Mouse (Mus musculus) MEL (cell line): ENCODE measurements at regions not wholly inside any gene's neighbourhood (a gene's known extent, or its start where the extent isn't known, plus 50 kb on each side); places are given as distances from the start of the nearest gene placed in this dataset.

Source experiments
- DNase-seq: peaks from one replicate; pipeline ENCODE4 v3.0.0; 2011; ENCODE audit warnings: low read depth, low spot score
- H3K27ac ChIP-seq: 2 replicates; pipeline ENCODE4 v1.5.1; 2012; ENCODE audit warnings: low read depth, mild to moderate bottlenecking, control low read depth, low read length, moderate library complexity; ENCODE audit not compliant: control insufficient read depth
- H3K27me3 ChIP-seq, 2 experiments: fragments of 150-350 bp in 1 of 2; sonication (generic) in 1 of 2; 2 replicates each; pipeline ENCODE4 v1.6.1; 2012; ENCODE audit warnings: low read length in 2 of 2, mild to moderate bottlenecking in 2 of 2, improper control_type of control experiment in 1 of 2, moderate library complexity in 1 of 2; ENCODE audit not compliant: insufficient read depth in 2 of 2, control insufficient read depth in 1 of 2
- H3K36me3 ChIP-seq, 2 experiments: 2 replicates each; pipeline ENCODE4 v1.6.1; 2012 to 2014; ENCODE audit warnings: low read length in 2 of 2, improper control_type of control experiment in 1 of 2, inconsistent platforms in 1 of 2, mild to moderate bottlenecking in 1 of 2; ENCODE audit not compliant: insufficient read depth in 2 of 2, control insufficient read depth in 1 of 2
- H3K4me1 ChIP-seq, 2 experiments: fragments of 150-350 bp in 1 of 2; sonication (generic) in 1 of 2; 2 replicates each; pipeline ENCODE4 v1.6.1; 2012; ENCODE audit warnings: low read length in 2 of 2, improper control_type of control experiment in 1 of 2, mild to moderate bottlenecking in 1 of 2; ENCODE audit not compliant: insufficient read depth in 2 of 2, control insufficient read depth in 1 of 2
- H3K4me3 ChIP-seq, 2 experiments: fragments of 150-350 bp in 1 of 2; sonication (generic) in 1 of 2; 2 replicates each; pipeline ENCODE4 v1.5.1; 2012; ENCODE audit warnings: low read depth in 2 of 2, low read length in 2 of 2, mild to moderate bottlenecking in 2 of 2, moderate library complexity in 2 of 2, control low read depth in 1 of 2, improper control_type of control experiment in 1 of 2; ENCODE audit not compliant: control insufficient read depth in 1 of 2, insufficient read depth in 1 of 2
- H3K79me2 ChIP-seq: 2 replicates; pipeline ENCODE4 v1.6.1; 2012; ENCODE audit warnings: mild to moderate bottlenecking, low read length, moderate library complexity; ENCODE audit not compliant: control insufficient read depth, poor library complexity, insufficient read depth
- H3K9ac ChIP-seq: 2 replicates; pipeline ENCODE4 v1.6.1; 2012; ENCODE audit warnings: low read depth, mild to moderate bottlenecking, control low read depth, low read length, moderate library complexity; ENCODE audit not compliant: control insufficient read depth, poor library complexity, severe bottlenecking
- H3K9me3 ChIP-seq: fragments of 150-350 bp; sonication (generic); replicated peaks from 2 replicates; pipeline ENCODE4 v1.6.1; 2012; ENCODE audit warnings: mild to moderate bottlenecking, low read length, improper control_type of control experiment, moderate library complexity; ENCODE audit not compliant: insufficient read depth
- CHD1 ChIP-seq: IDR thresholded peaks from 2 replicates; pipeline ENCODE4 v1.6.1; 2012; ENCODE audit warnings: low read depth, mild to moderate bottlenecking, inconsistent platforms, low read length, improper control_type of control experiment
- CHD2 ChIP-seq: IDR thresholded peaks from 2 replicates; pipeline ENCODE4 v1.6.1; 2011; ENCODE audit warnings: low read length, improper control_type of control experiment
- CTCF ChIP-seq, 3 experiments: IDR thresholded peaks in 2 of 3; conservative IDR thresholded peaks in 1 of 3; 2 replicates each; pipeline ENCODE4 v1.5.1; 2011 to 2012; ENCODE audit warnings: low read length in 3 of 3, low read depth in 2 of 3, mild to moderate bottlenecking in 2 of 3, improper control_type of control experiment in 1 of 3, inconsistent platforms in 1 of 3, mixed read lengths in 1 of 3, moderate library complexity in 1 of 3; ENCODE audit not compliant: control insufficient read depth in 1 of 3, insufficient read depth in 1 of 3, poor library complexity in 1 of 3, severe bottlenecking in 1 of 3
- ETS1 ChIP-seq: IDR thresholded peaks from 2 replicates; pipeline ENCODE4 v1.6.1; 2012; ENCODE audit warnings: low read depth, mild to moderate bottlenecking, inconsistent platforms, low read length, improper control_type of control experiment, moderate library complexity
- GATA1 ChIP-seq: IDR thresholded peaks from 2 replicates; pipeline ENCODE4 v1.6.1; 2011; ENCODE audit warnings: low read depth, low read length, improper control_type of control experiment
- JUND ChIP-seq: IDR thresholded peaks from 2 replicates; pipeline ENCODE4 v1.6.1; 2011; ENCODE audit warnings: low read depth, mild to moderate bottlenecking, improper control_type of control experiment, low read length
- MAFK ChIP-seq: IDR thresholded peaks from 2 replicates; pipeline ENCODE4 v1.6.1; 2011; ENCODE audit warnings: low read depth, mild to moderate bottlenecking, low read length, improper control_type of control experiment, borderline replicate concordance
- MYC ChIP-seq: IDR thresholded peaks from 2 replicates; pipeline ENCODE4 v1.6.1; 2011; ENCODE audit warnings: low read depth, mild to moderate bottlenecking, low read length, improper control_type of control experiment, moderate library complexity
- NRF1 ChIP-seq: IDR thresholded peaks from 2 replicates; pipeline ENCODE4 v1.6.1; 2014; ENCODE audit warnings: low read depth, mild to moderate bottlenecking, inconsistent platforms, low read length, improper control_type of control experiment, moderate library complexity; ENCODE audit not compliant: poor library complexity, insufficient read depth, severe bottlenecking
- POLR2A ChIP-seq, 2 experiments: IDR thresholded peaks; 2 replicates each; pipeline ENCODE4 v1.6.1; 2011 to 2012; ENCODE audit warnings: low read length in 2 of 2, mild to moderate bottlenecking in 2 of 2, control low read depth in 1 of 2, improper control_type of control experiment in 1 of 2, low read depth in 1 of 2, moderate library complexity in 1 of 2; ENCODE audit not compliant: control insufficient read depth in 1 of 2, insufficient read depth in 1 of 2, poor library complexity in 1 of 2
- POLR2AphosphoS2 ChIP-seq: IDR thresholded peaks from 2 replicates; pipeline ENCODE4 v1.6.1; 2011; ENCODE audit warnings: low read length, improper control_type of control experiment
- RAD21 ChIP-seq: IDR thresholded peaks from 2 replicates; pipeline ENCODE4 v1.6.1; 2011; ENCODE audit warnings: mild to moderate bottlenecking, low read depth, low read length, improper control_type of control experiment
- RCOR1 ChIP-seq: IDR thresholded peaks from 2 replicates; pipeline ENCODE4 v1.6.1; 2012; ENCODE audit warnings: low read depth, mild to moderate bottlenecking, inconsistent platforms, low read length, improper control_type of control experiment
- SIN3A ChIP-seq: IDR thresholded peaks from 2 replicates; pipeline ENCODE4 v1.6.1; 2012; ENCODE audit warnings: low read length, improper control_type of control experiment, inconsistent platforms
- SMC3 ChIP-seq: IDR thresholded peaks from 2 replicates; pipeline ENCODE4 v1.6.1; 2011; ENCODE audit warnings: low read depth, low read length, improper control_type of control experiment
- TAL1 ChIP-seq: IDR thresholded peaks from 2 replicates; pipeline ENCODE4 v1.6.1; 2012; ENCODE audit warnings: mild to moderate bottlenecking, inconsistent platforms, low read length, moderate library complexity, mixed read lengths
- USF1 ChIP-seq: IDR thresholded peaks from 2 replicates; pipeline ENCODE4 v1.6.1; 2014; ENCODE audit warnings: low read depth, mild to moderate bottlenecking, inconsistent platforms, low read length, improper control_type of control experiment, moderate library complexity
- ZC3H11A ChIP-seq: IDR thresholded peaks from 2 replicates; pipeline ENCODE4 v1.6.1; 2012; ENCODE audit warnings: low read depth, mild to moderate bottlenecking, inconsistent platforms, low read length, improper control_type of control experiment
- ZNF384 ChIP-seq: IDR thresholded peaks from 2 replicates; pipeline ENCODE4 v1.6.1; 2012; ENCODE audit warnings: low read depth, mild to moderate bottlenecking, inconsistent platforms, low read length, improper control_type of control experiment

DNA sequence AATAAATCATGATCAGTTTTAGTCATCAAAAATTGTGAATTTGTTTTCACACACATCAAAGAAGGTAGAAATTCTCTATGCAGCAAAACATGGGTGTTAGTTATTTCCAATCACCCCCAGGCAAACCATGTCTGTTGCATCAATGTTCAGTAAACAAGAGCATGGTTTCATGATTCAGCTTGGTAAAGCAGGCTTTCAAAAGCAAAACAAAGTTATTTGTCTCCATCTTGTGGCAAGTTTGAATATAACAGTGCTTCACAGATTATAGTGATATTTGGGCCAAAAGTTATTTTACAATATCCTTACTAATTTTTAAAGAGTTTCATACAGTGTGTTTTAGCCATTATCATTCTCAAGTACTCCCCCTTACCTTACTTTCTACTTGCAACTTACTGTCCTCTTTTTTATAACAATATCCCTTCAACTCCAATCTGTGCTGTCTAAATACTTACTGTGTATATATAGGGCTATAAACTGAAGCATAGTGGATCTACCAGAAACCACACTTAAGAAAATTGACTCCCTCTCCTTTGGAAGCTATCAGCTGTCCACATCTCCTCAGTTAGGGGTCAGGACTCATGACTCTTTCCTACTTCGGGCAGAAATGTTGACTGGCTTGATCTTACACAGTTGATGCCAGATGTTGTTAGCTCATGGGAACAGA lies 211.3 kb upstream of the Foxg1 start:
- H3K27ac ChIP-seq: no peak overlapping the region
- no peaks in the 10 kb centered on the region for H3K36me3 ChIP-seq
- H3K79me2 ChIP-seq: no peaks in the 10 kb centered on the region
- no peak overlapping the region for H3K9ac ChIP-seq
- TF ChIP-seq RCOR1: no peak
- TF ChIP-seq SMC3: peak; percentile 61
- TF ChIP-seq JUND: no peak
- TF ChIP-seq ZNF384: no peak
- TF ChIP-seq ETS1: no peak
- peak; percentile 89 for TF ChIP-seq RAD21
- peak; percentile 9 to 68 (median 23); a peak in 4 of 6 replicates for TF ChIP-seq CTCF (IDR thresholded peaks at IDR 0.05 in 2 of 3, conservative IDR thresholded peaks at IDR 0.05 in 1 of 3; ENCODE audit: control insufficient read depth in 1 of 3, insufficient read depth in 1 of 3, low read depth in 2 of 3, low read length in 3 of 3, poor library complexity in 1 of 3, severe bottlenecking in 1 of 3)
- TF ChIP-seq POLR2AphosphoS2: no peak
- TF ChIP-seq ZC3H11A: peak; percentile 77
- DNase-seq: peak; percentile 55
- no peaks in the 10 kb centered on the region for H3K27me3 ChIP-seq
- H3K4me3 ChIP-seq: no peak overlapping the region
- H3K4me1 ChIP-seq: no peaks in the 10 kb centered on the region
- H3K9me3 ChIP-seq: no peaks in the 10 kb centered on the region

DNA sequence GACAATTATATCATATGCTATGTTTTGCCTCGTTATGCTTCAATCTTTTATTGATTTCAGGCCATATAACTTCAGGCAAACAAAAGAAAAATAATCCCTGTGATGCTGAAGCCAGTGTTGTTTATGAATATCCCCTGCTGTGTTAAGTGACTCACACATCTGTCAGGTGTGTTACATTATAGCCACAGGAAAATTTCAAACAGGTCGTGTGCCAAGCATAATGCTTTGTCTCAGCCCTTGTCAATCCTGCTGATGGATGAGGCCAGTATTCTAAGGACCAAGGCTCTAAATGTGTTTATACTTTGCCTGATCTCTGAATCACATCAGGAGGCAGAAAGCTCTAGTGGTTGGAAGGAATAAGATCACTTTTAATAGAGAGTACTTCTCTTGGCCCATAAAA lies 191.1 kb upstream of the Foxg1 start:
- DNase-seq: no peak
- Histone ChIP-seq H3K9ac (no peak overlapping the region), H3K4me1 (no peaks in the 10 kb centered on the region), H3K79me2 (no peaks in the 10 kb centered on the region), H3K9me3 (no peaks in the 10 kb centered on the region), H3K36me3 (no peaks in the 10 kb centered on the region), H3K4me3 (no peak overlapping the region), H3K27ac (no peak overlapping the region), H3K27me3 (no peaks in the 10 kb centered on the region)
- no peak for TF ChIP-seq MYC
- TF ChIP-seq GATA1: no peak
- no peak for TF ChIP-seq CHD2
- no peak for TF ChIP-seq TAL1
- TF ChIP-seq USF1: no peak
- no peak for TF ChIP-seq NRF1
- no peak for TF ChIP-seq POLR2AphosphoS2
- TF ChIP-seq CHD1: no peak
- no peak for TF ChIP-seq ETS1
- TF ChIP-seq MAFK: no peak
- TF ChIP-seq SIN3A: no peak
- TF ChIP-seq POLR2A (IDR thresholded peaks at IDR 0.05; ENCODE audit: control insufficient read depth in 1 of 2, insufficient read depth in 1 of 2, low read depth in 1 of 2, low read length in 2 of 2, poor library complexity in 1 of 2): no peak
